Mouse (Mus musculus) midbrain, embryonic 12.5 days (tissue): ENCODE data around the gene Gatd1. TPM values are rescaled to one million over a fixed set of nuclear protein-coding genes. Genes with fewer than 3 reads are reported as not detected.

ENCODE experiments used
- ATAC-seq: fragments of 200-750 bp; cut with Nextera tagmentation; 2 replicates; pipeline ENCODE4 v1.8.0; 2017; ENCODE audit warnings: low read depth, moderate TSS enrichment, moderate library complexity; ENCODE audit not compliant: low FRiP score
- H3K27ac ChIP-seq: fragments of 300-500 bp; sonication (generic); replicated peaks from 2 replicates; pipeline ENCODE4 v1.5.1; 2016; ENCODE audit warnings: mild to moderate bottlenecking
- H3K27me3 ChIP-seq: fragments of 300-500 bp; sonication (generic); 2 replicates; pipeline ENCODE4 v1.6.1; 2016; ENCODE audit warnings: mild to moderate bottlenecking
- H3K36me3 ChIP-seq: fragments of 300-500 bp; sonication (generic); 2 replicates; pipeline ENCODE4 v1.6.1; 2016
- H3K4me1 ChIP-seq: fragments of 300-500 bp; sonication (generic); 2 replicates; pipeline ENCODE4 v1.6.1; 2016
- H3K4me2 ChIP-seq: fragments of 300-500 bp; sonication (generic); replicated peaks from 2 replicates; pipeline ENCODE4 v1.6.1; 2016; ENCODE audit warnings: mild to moderate bottlenecking, moderate library complexity
- H3K4me3 ChIP-seq: fragments of 300-500 bp; sonication (generic); 2 replicates; pipeline ENCODE4 v1.5.1; 2016; ENCODE audit warnings: mild to moderate bottlenecking
- H3K9ac ChIP-seq: fragments of 300-500 bp; sonication (generic); replicated peaks from 2 replicates; pipeline ENCODE4 v1.6.1; 2016; ENCODE audit warnings: mild to moderate bottlenecking, moderate library complexity
- H3K9me3 ChIP-seq: fragments of 300-500 bp; sonication (generic); 2 replicates; pipeline ENCODE4 v1.6.1; 2016; ENCODE audit warnings: mild to moderate bottlenecking
- WGBS: fragments of 180-500 bp; shearing (Covaris S2); methylation state at CpG from one replicate; pipeline ENCODE4 v1.1.7; 2016; 5-methylcytosine and 5-hydroxymethylcytosine counted together
- polyA plus RNA-seq: library from polyadenylated mRNA; unstranded; fragments of >200 nt; fragmentation: Nextera tagmentation; extraction: Ambion mirVana; gene quantifications from 2 replicates; pipeline ENCODE4 v1.2.1, GENCODE M21; 2016

The Gatd1 gene
- polyA plus RNA-seq, 1 experiment from 2014 or later, result 48.2 TPM

DNA sequence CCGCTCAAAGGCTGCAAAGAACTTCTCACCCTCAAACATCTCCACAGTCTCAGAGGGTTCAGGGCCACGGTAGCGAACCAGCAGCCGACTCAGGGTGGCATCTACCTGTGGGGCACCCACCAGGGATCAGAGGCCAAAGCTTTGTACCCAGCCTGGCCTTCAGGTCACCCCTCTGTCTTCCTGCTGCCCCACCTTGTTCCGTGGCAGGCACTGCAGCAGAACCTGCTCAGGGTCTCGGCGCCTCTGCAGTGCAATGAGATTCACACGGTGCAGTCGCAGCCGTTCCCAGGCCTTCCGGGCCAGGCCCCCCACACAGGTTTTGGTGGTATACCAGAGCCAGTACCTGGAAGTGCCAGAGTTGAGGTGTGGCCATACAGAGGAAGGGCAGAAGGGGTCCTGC is 25.9 kb upstream of the Gatd1 start:
- H3K27ac ChIP-seq, result no peak overlapping the region
- no peak for ATAC-seq
- WGBS, result 95% methylated on average over 11 of the region's 11 CpGs
- H3K4me3 ChIP-seq, result no peak overlapping the region
- no peaks in the 10 kb centered on the region for H3K9me3 ChIP-seq
- no peaks in the 10 kb centered on the region; the same call in 1 of the 2 replicates for H3K27me3 ChIP-seq
- no peak overlapping the region for H3K9ac ChIP-seq
- H3K36me3 ChIP-seq, result peaks cover 24% of the 10 kb centered on the region
- H3K4me2 ChIP-seq, result no peak overlapping the region
- peaks cover 56% of the 10 kb centered on the region for H3K4me1 ChIP-seq

GRCm38 (mm10) chr7:141439140-141439679 is 25.3 kb upstream of the Gatd1 start:
- H3K9ac ChIP-seq, result no peak overlapping the region
- peaks cover 24% of the 10 kb centered on the region for H3K36me3 ChIP-seq
- 93% methylated on average over 10 of the region's 10 CpGs for WGBS
- no peak overlapping the region for H3K4me2 ChIP-seq
- ATAC-seq, result no peak
- H3K4me3 ChIP-seq, result no peak overlapping the region
- H3K27me3 ChIP-seq, result no peaks in the 10 kb centered on the region; the same call in 1 of the 2 replicates
- peaks cover 61% of the 10 kb centered on the region for H3K4me1 ChIP-seq
- H3K27ac ChIP-seq, result no peak overlapping the region
- H3K9me3 ChIP-seq, result no peaks in the 10 kb centered on the region

- 91% methylated on average over 12 of the region's 12 CpGs for WGBS
- Histone ChIP-seq H3K4me1 (peaks cover 61% of the 10 kb centered on the region), H3K9me3 (no peaks in the 10 kb centered on the region), H3K9ac (no peak overlapping the region), H3K4me2 (no peak overlapping the region), H3K27ac (no peak overlapping the region; the same call in 1 of the 2 replicates), H3K27me3 (no peaks in the 10 kb centered on the region; the same call in 1 of the 2 replicates), H3K36me3 (peaks cover 27% of the 10 kb centered on the region), H3K4me3 (no peak overlapping the region)
- ATAC-seq, result no peak
Measured at GRCm38 (mm10) chr7:141438201-141438968, 24.4 kb upstream of the Gatd1 start.

GRCm38 (mm10) chr7:141437178-141438120 is 23.5 kb upstream of the Gatd1 start, which contains the start of gene Slc25a22:
Gene Slc25a22 (minus strand): TSS chr7:141437892.
- H3K4me2 ChIP-seq, result peak within 1 kb of the TSS; percentile 89
- peak; percentile 73 for ATAC-seq
- H3K4me1 ChIP-seq, result peaks cover 60% of the 10 kb centered on the region
- no peaks in the 10 kb centered on the region; the same call in 1 of the 2 replicates for H3K27me3 ChIP-seq
- H3K4me3 ChIP-seq, result peak within 1 kb of the TSS; percentile 65
- no peaks in the 10 kb centered on the region for H3K9me3 ChIP-seq
- peak within 1 kb of the TSS; percentile 78 for H3K9ac ChIP-seq
- 5% methylated on average over 53 of the region's 53 CpGs for WGBS
- H3K36me3 ChIP-seq, result peaks cover 34% of the 10 kb centered on the region
- H3K27ac ChIP-seq, result peak within 1 kb of the TSS; percentile 63

GRCm38 (mm10) chr7:141436523-141436892 is 22.6 kb upstream of the Gatd1 start:
- peak overlapping the region; percentile 89 for H3K4me2 ChIP-seq
- peaks cover 40% of the 10 kb centered on the region for H3K36me3 ChIP-seq
- no peaks in the 10 kb centered on the region; the same call in 1 of the 2 replicates for H3K27me3 ChIP-seq
- H3K4me3 ChIP-seq, result peak overlapping the region; percentile 65
- peak overlapping the region; percentile 63 for H3K27ac ChIP-seq
- H3K4me1 ChIP-seq, result peaks cover 51% of the 10 kb centered on the region
- H3K9ac ChIP-seq, result peak overlapping the region; percentile 78
- WGBS, result 40% methylated on average over 2 of the region's 2 CpGs
- ATAC-seq, result no peak
- H3K9me3 ChIP-seq, result no peaks in the 10 kb centered on the region

DNA sequence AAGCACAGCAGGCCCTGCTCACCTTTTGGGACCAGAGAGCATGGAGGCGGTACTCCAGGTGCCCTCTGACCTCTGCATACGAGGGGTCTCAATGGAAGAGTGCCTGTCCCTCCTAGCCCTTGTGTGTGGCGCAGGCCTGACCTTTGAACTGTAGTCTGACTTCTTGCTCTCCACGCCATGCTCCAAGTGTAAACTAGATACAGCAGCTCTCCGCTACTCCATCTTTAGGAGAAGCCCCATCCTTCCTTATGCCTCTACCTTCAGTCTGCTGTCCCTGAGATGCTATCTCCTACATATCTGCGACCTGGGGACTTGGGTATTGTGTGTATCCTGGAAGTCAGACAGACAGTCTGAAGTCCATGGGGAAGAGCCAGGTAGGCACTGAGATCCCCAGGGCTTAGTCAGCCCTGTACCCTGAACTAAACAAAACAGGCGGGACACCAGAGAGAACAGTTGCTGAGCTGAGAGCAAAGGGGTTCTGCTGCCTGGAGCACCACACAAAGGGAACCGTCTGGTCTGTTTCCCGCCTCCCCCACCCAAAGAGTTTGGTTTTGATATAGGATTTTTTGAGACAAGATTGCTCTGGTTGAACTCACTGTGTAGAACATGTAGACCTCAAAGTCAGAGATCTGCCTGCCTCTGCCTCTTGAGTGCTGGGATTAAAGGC is 22.1 kb upstream of the Gatd1 start:
- H3K27me3 ChIP-seq, result no peaks in the 10 kb centered on the region; the same call in 1 of the 2 replicates
- no peaks in the 10 kb centered on the region for H3K9me3 ChIP-seq
- 75% methylated on average over 9 of the region's 9 CpGs for WGBS
- H3K36me3 ChIP-seq, result peaks cover 43% of the 10 kb centered on the region
- H3K27ac ChIP-seq, result peak overlapping the region; percentile 63; the same call in 1 of the 2 replicates
- peaks cover 50% of the 10 kb centered on the region for H3K4me1 ChIP-seq
- ATAC-seq, result no peak
- H3K4me3 ChIP-seq, result 0 out of 2 replicates have a peak overlapping the region, but pooled peaks have one; percentile 65
- H3K9ac ChIP-seq, result no peak overlapping the region
- peak overlapping the region; percentile 89 for H3K4me2 ChIP-seq

GRCm38 (mm10) chr7:141435129-141435855 is 21.4 kb upstream of the Gatd1 start:
- Histone ChIP-seq H3K27ac (peak overlapping the region; percentile 84), H3K36me3 (peaks cover 50% of the 10 kb centered on the region), H3K4me3 (peak overlapping the region; percentile 58), H3K27me3 (no peaks in the 10 kb centered on the region; the same call in 1 of the 2 replicates), H3K4me1 (peaks cover 52% of the 10 kb centered on the region), H3K9me3 (no peaks in the 10 kb centered on the region), H3K9ac (peak overlapping the region; percentile 71), H3K4me2 (peak overlapping the region; percentile 85)
- WGBS, result 4% methylated on average over 17 of the region's 17 CpGs
- peak; percentile 19; the same call in 1 of the 2 replicates for ATAC-seq

- no peaks in the 10 kb centered on the region for H3K9me3 ChIP-seq
- H3K27me3 ChIP-seq, result no peaks in the 10 kb centered on the region; the same call in 1 of the 2 replicates
- 11% methylated on average over 8 of the region's 8 CpGs for WGBS
- peaks cover 60% of the 10 kb centered on the region for H3K4me1 ChIP-seq
- H3K36me3 ChIP-seq, result peaks cover 44% of the 10 kb centered on the region
- peak overlapping the region; percentile 84 for H3K27ac ChIP-seq
- peak overlapping the region; percentile 85 for H3K4me2 ChIP-seq
- ATAC-seq, result no peak
- H3K4me3 ChIP-seq, result peak overlapping the region; percentile 58
- H3K9ac ChIP-seq, result peak overlapping the region; percentile 71
Measured at GRCm38 (mm10) chr7:141434464-141434863, 20.5 kb upstream of the Gatd1 start.

GRCm38 (mm10) chr7:141433517-141434400 is 19.8 kb upstream of the Gatd1 start:
- ATAC-seq, result no peak
- H3K4me1 ChIP-seq, result peaks cover 67% of the 10 kb centered on the region
- H3K27me3 ChIP-seq, result no peaks in the 10 kb centered on the region; the same call in 1 of the 2 replicates
- peak overlapping the region; percentile 58 for H3K4me3 ChIP-seq
- WGBS, result 71% methylated on average over 15 of the region's 15 CpGs
- peaks cover 37% of the 10 kb centered on the region for H3K36me3 ChIP-seq
- H3K4me2 ChIP-seq, result peak overlapping the region; percentile 85
- H3K9ac ChIP-seq, result peak overlapping the region; percentile 71
- no peaks in the 10 kb centered on the region for H3K9me3 ChIP-seq
- H3K27ac ChIP-seq, result peak overlapping the region; percentile 84
